Mouse (Mus musculus) forebrain, embryonic 15.5 days (tissue): ENCODE measurements at regions not wholly inside any gene's neighbourhood (a gene's known extent, or its start where the extent isn't known, plus 50 kb on each side); places are given as distances from the start of the nearest gene placed in this dataset.

ENCODE experiments used
- ATAC-seq: fragments of 200-750 bp; cut with Nextera tagmentation; replicated peaks from 2 replicates; pipeline ENCODE4 v1.8.0; 2017; ENCODE audit warnings: mild to moderate bottlenecking, moderate TSS enrichment, moderate library complexity
- H3K27ac ChIP-seq: fragments of 300-500 bp; sonication (generic); replicated peaks from 2 replicates; pipeline ENCODE4 v1.5.1; 2015; ENCODE audit warnings: mild to moderate bottlenecking, inconsistent platforms
- H3K27me3 ChIP-seq: fragments of 300-500 bp; sonication (generic); 2 replicates; pipeline ENCODE4 v1.6.1; 2015; ENCODE audit warnings: inconsistent platforms
- H3K36me3 ChIP-seq: fragments of 300-500 bp; sonication (generic); 2 replicates; pipeline ENCODE4 v1.6.1; 2015; ENCODE audit warnings: mild to moderate bottlenecking, inconsistent platforms
- H3K4me1 ChIP-seq: fragments of 300-500 bp; sonication (generic); 2 replicates; pipeline ENCODE4 v1.6.1; 2015; ENCODE audit warnings: inconsistent platforms
- H3K4me2 ChIP-seq: fragments of 300-500 bp; sonication (generic); replicated peaks from 2 replicates; pipeline ENCODE4 v1.6.1; 2015; ENCODE audit warnings: mild to moderate bottlenecking, inconsistent platforms
- H3K4me3 ChIP-seq: fragments of 300-500 bp; sonication (generic); 2 replicates; pipeline ENCODE4 v1.5.1; 2015; ENCODE audit warnings: mild to moderate bottlenecking, inconsistent platforms
- H3K9ac ChIP-seq: fragments of 300-500 bp; sonication (generic); replicated peaks from 2 replicates; pipeline ENCODE4 v1.6.1; 2015; ENCODE audit warnings: mild to moderate bottlenecking, inconsistent platforms
- H3K9me3 ChIP-seq: fragments of 300-500 bp; sonication (generic); 2 replicates; pipeline ENCODE4 v1.6.1; 2016; ENCODE audit warnings: inconsistent platforms
- WGBS: fragments of 180-500 bp; shearing (Covaris S2); methylation state at CpG from one replicate; pipeline ENCODE4 v1.1.7; 2015; ENCODE audit warnings: mixed read lengths; 5-methylcytosine and 5-hydroxymethylcytosine counted together

GRCm38 (mm10) chr9:34334555-34335468 is 150.9 kb upstream of the Kirrel3 start:
- no peak overlapping the region for H3K9ac ChIP-seq
- H3K36me3 ChIP-seq: no peaks in the 10 kb centered on the region
- no peaks in the 10 kb centered on the region for H3K27me3 ChIP-seq
- no peak overlapping the region for H3K4me2 ChIP-seq
- H3K4me3 ChIP-seq: no peak overlapping the region
- ATAC-seq: peak; percentile 72
- WGBS: 27% methylated on average over 7 of the region's 7 CpGs
- H3K9me3 ChIP-seq: no peaks in the 10 kb centered on the region
- peak overlapping the region; percentile 69 for H3K27ac ChIP-seq
- H3K4me1 ChIP-seq: peaks cover 26% of the 10 kb centered on the region

- no peak overlapping the region for H3K27ac ChIP-seq
These were observed 137.3 kb upstream of the Kirrel3 start for GRCm38 (mm10) chr9:34348442-34348841.

GRCm38 (mm10) chr9:34349997-34350396 is 135.7 kb upstream of the Kirrel3 start:
- no peak overlapping the region for H3K4me3 ChIP-seq
- no peak overlapping the region for H3K9ac ChIP-seq
- no peaks in the 10 kb centered on the region for H3K27me3 ChIP-seq
- H3K4me1 ChIP-seq: peaks cover 10% of the 10 kb centered on the region
- no peaks in the 10 kb centered on the region for H3K9me3 ChIP-seq
- no peak for ATAC-seq
- H3K27ac ChIP-seq: no peak overlapping the region
- no peaks in the 10 kb centered on the region for H3K36me3 ChIP-seq
- H3K4me2 ChIP-seq: no peak overlapping the region
- 85% methylated on average over 3 of the region's 3 CpGs for WGBS

More at GRCm38 (mm10) chr9:34348442-34348841, 137.3 kb upstream of the Kirrel3 start:
- Histone ChIP-seq H3K9me3 (no peaks in the 10 kb centered on the region), H3K4me2 (no peak overlapping the region), H3K9ac (no peak overlapping the region), H3K4me3 (no peak overlapping the region), H3K27me3 (no peaks in the 10 kb centered on the region), H3K36me3 (no peaks in the 10 kb centered on the region), H3K4me1 (peaks cover under 1% of the 10 kb centered on the region; the same call in 1 of the 2 replicates)
- ATAC-seq: no peak
- 79% methylated on average over 2 of the region's 2 CpGs for WGBS

- Histone ChIP-seq H3K27ac (no peak overlapping the region), H3K4me1 (peaks cover 10% of the 10 kb centered on the region), H3K4me3 (no peak overlapping the region), H3K9ac (no peak overlapping the region), H3K4me2 (no peak overlapping the region), H3K36me3 (no peaks in the 10 kb centered on the region), H3K9me3 (no peaks in the 10 kb centered on the region), H3K27me3 (no peaks in the 10 kb centered on the region)
- WGBS: 28% methylated on average over 9 of the region's 9 CpGs
- peak; percentile 80 for ATAC-seq
These were observed 131.9 kb upstream of the Kirrel3 start for GRCm38 (mm10) chr9:34353744-34354143.

GRCm38 (mm10) chr9:34354723-34355316 is 130.9 kb upstream of the Kirrel3 start:
- H3K4me1 ChIP-seq: peaks cover 10% of the 10 kb centered on the region
- WGBS: 63% methylated on average over 6 of the region's 6 CpGs
- H3K36me3 ChIP-seq: no peaks in the 10 kb centered on the region
- H3K4me3 ChIP-seq: no peak overlapping the region
- H3K27me3 ChIP-seq: no peaks in the 10 kb centered on the region
- no peak overlapping the region for H3K4me2 ChIP-seq
- no peak overlapping the region for H3K9ac ChIP-seq
- no peak overlapping the region for H3K27ac ChIP-seq
- ATAC-seq: no peak
- H3K9me3 ChIP-seq: no peaks in the 10 kb centered on the region

GRCm38 (mm10) chr9:34370686-34371398 is 114.9 kb upstream of the Kirrel3 start:
- no peaks in the 10 kb centered on the region for H3K36me3 ChIP-seq
- no peak overlapping the region for H3K4me2 ChIP-seq
- H3K9ac ChIP-seq: no peak overlapping the region
- no peak overlapping the region for H3K4me3 ChIP-seq
- H3K27ac ChIP-seq: no peak overlapping the region
- H3K4me1 ChIP-seq: peaks cover 3% of the 10 kb centered on the region; the same call in 1 of the 2 replicates
- H3K9me3 ChIP-seq: no peaks in the 10 kb centered on the region
- 84% methylated on average over 4 of the region's 4 CpGs for WGBS
- no peak for ATAC-seq
- H3K27me3 ChIP-seq: no peaks in the 10 kb centered on the region

- H3K27me3 ChIP-seq: no peaks in the 10 kb centered on the region
- no peak overlapping the region for H3K9ac ChIP-seq
- H3K4me3 ChIP-seq: no peak overlapping the region
- H3K4me2 ChIP-seq: no peak overlapping the region
- 9% methylated on average over 1 of the region's 1 CpGs for WGBS
- no peaks in the 10 kb centered on the region for H3K9me3 ChIP-seq
- no peak overlapping the region for H3K27ac ChIP-seq
- ATAC-seq: no peak
- H3K36me3 ChIP-seq: no peaks in the 10 kb centered on the region
- H3K4me1 ChIP-seq: peaks cover 3% of the 10 kb centered on the region; the same call in 1 of the 2 replicates
These were observed 110.5 kb upstream of the Kirrel3 start for GRCm38 (mm10) chr9:34375187-34375586.

- H3K4me1 ChIP-seq: peaks cover 2% of the 10 kb centered on the region; the same call in 1 of the 2 replicates
- no peak for ATAC-seq
- no peak overlapping the region for H3K4me2 ChIP-seq
- no peak overlapping the region for H3K9ac ChIP-seq
- no peaks in the 10 kb centered on the region for H3K9me3 ChIP-seq
- H3K4me3 ChIP-seq: no peak overlapping the region
- 84% methylated on average over 3 of the region's 3 CpGs for WGBS
- no peaks in the 10 kb centered on the region for H3K27me3 ChIP-seq
- H3K27ac ChIP-seq: no peak overlapping the region
- H3K36me3 ChIP-seq: no peaks in the 10 kb centered on the region
These were observed 105.7 kb upstream of the Kirrel3 start for GRCm38 (mm10) chr9:34380008-34380407.

- H3K36me3 ChIP-seq: no peaks in the 10 kb centered on the region
- no peak overlapping the region for H3K4me2 ChIP-seq
- no peak overlapping the region for H3K27ac ChIP-seq
- 84% methylated on average over 3 of the region's 3 CpGs for WGBS
- H3K9me3 ChIP-seq: no peaks in the 10 kb centered on the region
- no peak overlapping the region for H3K4me3 ChIP-seq
- H3K9ac ChIP-seq: no peak overlapping the region
- H3K4me1 ChIP-seq: no peaks in the 10 kb centered on the region
- ATAC-seq: no peak
- H3K27me3 ChIP-seq: no peaks in the 10 kb centered on the region
These were observed 104.1 kb upstream of the Kirrel3 start for GRCm38 (mm10) chr9:34381601-34382000.

- no peaks in the 10 kb centered on the region for H3K27me3 ChIP-seq
- no peaks in the 10 kb centered on the region for H3K9me3 ChIP-seq
- H3K4me3 ChIP-seq: no peak overlapping the region
- H3K27ac ChIP-seq: no peak overlapping the region
- 23% methylated on average over 1 of the region's 1 CpGs for WGBS
- H3K4me1 ChIP-seq: no peaks in the 10 kb centered on the region
- H3K9ac ChIP-seq: no peak overlapping the region
- no peak overlapping the region for H3K4me2 ChIP-seq
- no peaks in the 10 kb centered on the region for H3K36me3 ChIP-seq
- no peak for ATAC-seq
These were observed 103.5 kb upstream of the Kirrel3 start for GRCm38 (mm10) chr9:34382208-34382607.

GRCm38 (mm10) chr9:34386071-34386470 is 99.6 kb upstream of the Kirrel3 start:
- H3K27ac ChIP-seq: no peak overlapping the region
- ATAC-seq: no peak
- no peaks in the 10 kb centered on the region for H3K27me3 ChIP-seq
- no peaks in the 10 kb centered on the region for H3K36me3 ChIP-seq
- no peaks in the 10 kb centered on the region for H3K9me3 ChIP-seq
- no peaks in the 10 kb centered on the region for H3K4me1 ChIP-seq
- H3K4me3 ChIP-seq: no peak overlapping the region
- H3K4me2 ChIP-seq: no peak overlapping the region
- no peak overlapping the region for H3K9ac ChIP-seq
- 80% methylated on average over 4 of the region's 4 CpGs for WGBS

GRCm38 (mm10) chr9:34393042-34393441 is 92.7 kb upstream of the Kirrel3 start:
- ATAC-seq: no peak
- Histone ChIP-seq H3K4me2 (no peak overlapping the region), H3K9me3 (no peaks in the 10 kb centered on the region), H3K36me3 (no peaks in the 10 kb centered on the region), H3K9ac (no peak overlapping the region), H3K4me1 (peaks cover 7% of the 10 kb centered on the region), H3K27me3 (no peaks in the 10 kb centered on the region), H3K4me3 (no peak overlapping the region), H3K27ac (no peak overlapping the region)
- 59% methylated on average over 6 of the region's 6 CpGs for WGBS
